Mouse (Mus musculus): Measurements from ENCODE around the gene Guf1. TPM values are rescaled to one million over a fixed set of nuclear protein-coding genes. Genes with fewer than 3 reads are reported as not detected.

The Guf1 gene
- 35.6 TPM for polyA plus RNA-seq (2014; fragmentation: Illumina TruSeq; extraction: RNeasy Lipid Tissue Mini Kit (QIAGEN cat#74804); ENCODE audit: low read depth, low replicate concordance)

GRCm38 (mm10) chr5:69556628-69557403 is at the start of gene Guf1:
TSS of gene Guf1 (plus strand) at chr5:69556923.

GRCm38 (mm10) chr5:69542489-69542888 is 14.2 kb upstream of the Guf1 start, which contains the start of gene Yipf7:
TSS of gene Yipf7 (minus strand) at chr5:69542648.

GRCm38 (mm10) chr5:69591640-69592461 is 35.1 kb downstream of the Guf1 start, which contains the start of gene Gnpda2:
TSS of gene Gnpda2 (minus strand) at chr5:69592340.

Other genes with a start within 250 kb of the Guf1 start
- not detected for gene Kctd8, start 215.2 kb upstream of the Guf1 start, polyA plus RNA-seq (2014; fragmentation: Illumina TruSeq; extraction: RNeasy Lipid Tissue Mini Kit (QIAGEN cat#74804); ENCODE audit: low read depth, low replicate concordance)
- not detected for gene Yipf7, start 14.3 kb upstream of the Guf1 start, polyA plus RNA-seq (2014; fragmentation: Illumina TruSeq; extraction: RNeasy Lipid Tissue Mini Kit (QIAGEN cat#74804); ENCODE audit: low read depth, low replicate concordance)
- gene Gnpda2, start 35.4 kb downstream of the Guf1 start, polyA plus RNA-seq (2014; fragmentation: Illumina TruSeq; extraction: RNeasy Lipid Tissue Mini Kit (QIAGEN cat#74804); ENCODE audit: low read depth, low replicate concordance), result 8.9 TPM

All from liver, adult 10 weeks (tissue).